Mouse (Mus musculus): Measurements from ENCODE around the gene Igf1r.

- TF ChIP-seq CHD2 (IDR thresholded peaks at IDR 0.05; ENCODE audit: low read depth, low read length) (no peak), ZC3H11A (IDR thresholded peaks at IDR 0.05; ENCODE audit: borderline replicate concordance, low read depth, low read length) (no peak), ZNF384 (IDR thresholded peaks at IDR 0.05; ENCODE audit: low read depth, low read length) (no peak), MAFK (IDR thresholded peaks at IDR 0.05; ENCODE audit: insufficient read depth, low read depth, low read length) (no peak), HCFC1 (IDR thresholded peaks at IDR 0.05; ENCODE audit: borderline replicate concordance, insufficient read depth, low read length) (no peak)
Measured at GRCm38 (mm10) chr7:67985003-67985416, 32.4 kb downstream of the Igf1r start.
